8 mouse cellular contexts compared by ENCODE assay signal in genomic region chr9:107522400-107522711, GRCm38 (mm10). TPM values are rescaled to one million over a fixed set of nuclear protein-coding genes. Genes with fewer than 3 reads are reported as not detected.
DNase-seq lines count a peak whose midpoint lies in the region; ATAC-seq and TF ChIP-seq lines count a peak whose summit lies in the region.
"Had no signal": no experiment of that assay in that cellular context is flagged by ENCODE, and none has a peak within 500 bp of the region (broad histone marks: within the 10 kb centered on the region; RNA-seq: fewer than 3 reads in every experiment).

No protein-coding gene starts in this region.

- no peaks in the 10 kb centered on the region for H3K9me3 ChIP-seq in lung, embryonic 15.5 days
- no peaks in the 10 kb centered on the region for H3K9me3 ChIP-seq in forebrain, embryonic 13.5 days (replicated peaks)
- no peaks in the 10 kb centered on the region for H3K9me3 ChIP-seq in limb, embryonic 10.5 days (replicated peaks)
- H3K9me3 ChIP-seq in neural tube, embryonic 15.5 days (replicated peaks) = no peaks in the 10 kb centered on the region

- no peak for DNase-seq in lung, adult 2 months
- DNase-seq in limb, embryonic 10.5 days (ENCODE audit: low spot score) = no peak
- DNase-seq in gastrocnemius, adult 2 months = no peak
- DNase-seq in layer of hippocampus, adult 11-12 months (ENCODE audit: low spot score) = no peak

- no peak for TF ChIP-seq POLR2A in lung, adult 2 months (IDR thresholded peaks at IDR 0.05; ENCODE audit: borderline replicate concordance, extremely low read depth, low read depth, low read length)

- H3K36me3 ChIP-seq in lung, embryonic 15.5 days = no peaks in the 10 kb centered on the region
- no peaks in the 10 kb centered on the region; the same call in 1 of the 2 replicates for H3K36me3 ChIP-seq in forebrain, embryonic 13.5 days (ENCODE audit: poor library complexity, severe bottlenecking)
- H3K36me3 ChIP-seq in limb, embryonic 10.5 days = no peaks in the 10 kb centered on the region
- peaks cover 7% of the 10 kb centered on the region for H3K36me3 ChIP-seq in neural tube, embryonic 15.5 days

- intact Hi-C loops in gastrocnemius, adult 2 months (cut with DNase I) = no loop called here

- H3K4me3 ChIP-seq in lung, embryonic 15.5 days = no peak overlapping the region
- H3K4me3 ChIP-seq in lung, adult 2 months (replicated peaks; ENCODE audit: extremely low read depth, low read depth, low read length) = no peak overlapping the region
- H3K4me3 ChIP-seq in forebrain, embryonic 13.5 days = no peak overlapping the region
- no peak overlapping the region for H3K4me3 ChIP-seq in limb, embryonic 10.5 days
- no peak overlapping the region for H3K4me3 ChIP-seq in neural tube, embryonic 15.5 days (replicated peaks)
- no peak overlapping the region for H3K4me3 ChIP-seq in gastrocnemius, adult 2 months

- peak overlapping the region; percentile 52 for H3K4me2 ChIP-seq in lung, embryonic 15.5 days
- H3K4me2 ChIP-seq in forebrain, embryonic 13.5 days = peak overlapping the region; percentile 29
- H3K4me2 ChIP-seq in neural tube, embryonic 15.5 days = peak overlapping the region; percentile 13; the same call in 1 of the 2 replicates

- H3K9ac ChIP-seq in lung, embryonic 15.5 days = no peak overlapping the region
- H3K9ac ChIP-seq in forebrain, embryonic 13.5 days = peak overlapping the region; percentile 43; the same call in 1 of the 2 replicates
- 0 out of 2 replicates have a peak overlapping the region, but pooled peaks have one; percentile 18 for H3K9ac ChIP-seq in neural tube, embryonic 15.5 days (replicated peaks)

- no peak overlapping the region; the same call in 1 of the 2 replicates for H3K27ac ChIP-seq in lung, embryonic 15.5 days
- H3K27ac ChIP-seq in forebrain, embryonic 13.5 days = no peak overlapping the region; the same call in 1 of the 2 replicates
- peak overlapping the region; percentile 27; the same call in 1 of the 2 replicates for H3K27ac ChIP-seq in limb, embryonic 10.5 days
- H3K27ac ChIP-seq in neural tube, embryonic 15.5 days (replicated peaks) = no peak overlapping the region
- no peak overlapping the region for H3K27ac ChIP-seq in gastrocnemius, adult 2 months

- peaks cover 22% of the 10 kb centered on the region for H3K4me1 ChIP-seq in lung, embryonic 15.5 days
- peaks cover 5% of the 10 kb centered on the region for H3K4me1 ChIP-seq in lung, adult 2 months (ENCODE audit: control insufficient read depth, insufficient read depth, low read length)
- peaks cover 37% of the 10 kb centered on the region for H3K4me1 ChIP-seq in forebrain, embryonic 13.5 days
- peaks cover 39% of the 10 kb centered on the region for H3K4me1 ChIP-seq in limb, embryonic 10.5 days
- peaks cover 20% of the 10 kb centered on the region for H3K4me1 ChIP-seq in neural tube, embryonic 15.5 days

- H3K27me3 ChIP-seq in lung, embryonic 15.5 days = peaks cover 24% of the 10 kb centered on the region
- H3K27me3 ChIP-seq in forebrain, embryonic 13.5 days = peaks cover 31% of the 10 kb centered on the region
- H3K27me3 ChIP-seq in limb, embryonic 10.5 days (ENCODE audit: low read depth, poor library complexity, severe bottlenecking) = peaks cover 97% of the 10 kb centered on the region
- H3K27me3 ChIP-seq in neural tube, embryonic 15.5 days (replicated peaks) = peaks cover 30% of the 10 kb centered on the region

- no peak for TF ChIP-seq CTCF in lung, adult 2 months (IDR thresholded peaks at IDR 0.05; ENCODE audit: insufficient read depth, low read length)
- no peak for TF ChIP-seq CTCF in gastrocnemius, adult 2 months (IDR thresholded peaks at IDR 0.05)

- ATAC-seq in lung, embryonic 15.5 days (ENCODE audit: borderline replicate concordance, extremely low read depth, low FRiP score, low TSS enrichment) = no peak
- 0 out of 2 replicates have a peak, but pooled peaks have one; percentile 3 for ATAC-seq in forebrain, embryonic 13.5 days
- no peak for ATAC-seq in neural tube, embryonic 15.5 days (ENCODE audit: low FRiP score)
- ATAC-seq: Patski had no signal

- 34% methylated on average over 2 of the region's 2 CpGs for WGBS in lung, embryonic 15.5 days
- 14% methylated on average over 2 of the region's 2 CpGs for WGBS in lung, adult 2 months
- WGBS in forebrain, embryonic 13.5 days = 25% methylated on average over 2 of the region's 2 CpGs
- WGBS in limb, embryonic 10.5 days = 54% methylated on average over 2 of the region's 2 CpGs
- 23% methylated on average over 2 of the region's 2 CpGs for WGBS in neural tube, embryonic 15.5 days

RNA-seq across cellular contexts. Expression of gene Tmem115, which starts 11.4 kb away (rescaled TPM):
- 39.7 and 42.7 TPM in 2 replicates for polyA plus RNA-seq in lung, embryonic 15.5 days (2015; fragmentation: Nextera tagmentation; extraction: Ambion mirVana)
- 57.6 and 59.4 TPM in 2 replicates for polyA plus RNA-seq in lung, adult 2 months (2012; rRNA removed)
- polyA plus RNA-seq in forebrain, embryonic 13.5 days (2015; fragmentation: Nextera tagmentation; extraction: Ambion mirVana) = 36.9 TPM in 2 replicates
- polyA plus RNA-seq in limb, embryonic 10.5 days (2016; fragmentation: Nextera tagmentation; extraction: Ambion mirVana) = 41.3 and 43.5 TPM in 2 replicates
- 45.7 and 46.1 TPM in 2 replicates for polyA plus RNA-seq in neural tube, embryonic 15.5 days (2015; fragmentation: Nextera tagmentation; extraction: Ambion mirVana)
- 10 to 100 TPM; 16.6 to 17.3 TPM for total RNA-seq in gastrocnemius, adult 2 months (2021)

RNA-seq across cellular contexts. Expression of gene Cyb561d2, which starts 19.6 kb away (rescaled TPM):
- polyA plus RNA-seq in lung, embryonic 15.5 days (2015; fragmentation: Nextera tagmentation; extraction: Ambion mirVana) = 26.0 and 28.4 TPM in 2 replicates
- polyA plus RNA-seq in lung, adult 2 months (2012; rRNA removed) = 35.6 and 37.1 TPM in 2 replicates
- 23.2 and 25.7 TPM in 2 replicates for polyA plus RNA-seq in forebrain, embryonic 13.5 days (2015; fragmentation: Nextera tagmentation; extraction: Ambion mirVana)
- 13.2 and 15.8 TPM in 2 replicates for polyA plus RNA-seq in limb, embryonic 10.5 days (2016; fragmentation: Nextera tagmentation; extraction: Ambion mirVana)
- polyA plus RNA-seq in neural tube, embryonic 15.5 days (2015; fragmentation: Nextera tagmentation; extraction: Ambion mirVana) = 46.9 and 53.9 TPM in 2 replicates
- 1 to 10 TPM; 3.1 TPM for total RNA-seq in gastrocnemius, adult 2 months (2021)

RNA-seq across cellular contexts. Expression of gene Nprl2, which starts 19.7 kb away (rescaled TPM):
- 39.2 and 42.2 TPM in 2 replicates for polyA plus RNA-seq in lung, embryonic 15.5 days (2015; fragmentation: Nextera tagmentation; extraction: Ambion mirVana)
- polyA plus RNA-seq in lung, adult 2 months (2012; rRNA removed) = 24.8 and 31.3 TPM in 2 replicates
- 59.0 and 61.9 TPM in 2 replicates for polyA plus RNA-seq in forebrain, embryonic 13.5 days (2015; fragmentation: Nextera tagmentation; extraction: Ambion mirVana)
- 34.0 and 37.3 TPM in 2 replicates for polyA plus RNA-seq in limb, embryonic 10.5 days (2016; fragmentation: Nextera tagmentation; extraction: Ambion mirVana)
- 67.5 and 77.9 TPM in 2 replicates for polyA plus RNA-seq in neural tube, embryonic 15.5 days (2015; fragmentation: Nextera tagmentation; extraction: Ambion mirVana)
- 10 to 100 TPM in 1 of 2 experiments, 1 to 10 TPM in 1; 9.7 to 11.5 TPM for total RNA-seq in gastrocnemius, adult 2 months (2021)

RNA-seq across cellular contexts. Expression of gene Zmynd10, which starts 24.7 kb away (rescaled TPM):
- polyA plus RNA-seq in lung, embryonic 15.5 days (2015; fragmentation: Nextera tagmentation; extraction: Ambion mirVana) = 6.8 TPM in 2 replicates
- 12.8 and 13.2 TPM in 2 replicates for polyA plus RNA-seq in lung, adult 2 months (2012; rRNA removed)
- polyA plus RNA-seq in forebrain, embryonic 13.5 days (2015; fragmentation: Nextera tagmentation; extraction: Ambion mirVana) = 2.0 and 4.0 TPM in 2 replicates
- polyA plus RNA-seq in limb, embryonic 10.5 days (2016; fragmentation: Nextera tagmentation; extraction: Ambion mirVana) = 0.25 and 0.33 TPM in 2 replicates
- polyA plus RNA-seq in neural tube, embryonic 15.5 days (2015; fragmentation: Nextera tagmentation; extraction: Ambion mirVana) = 1.6 and 2.6 TPM in 2 replicates
- total RNA-seq in gastrocnemius, adult 2 months (2021) = under 1 TPM in 1 of 2 experiments, not detected in 1; 0.53 TPM

RNA-seq across cellular contexts. Expression of gene Rassf1, which starts 29.0 kb away (rescaled TPM):
- polyA plus RNA-seq in lung, embryonic 15.5 days (2015; fragmentation: Nextera tagmentation; extraction: Ambion mirVana) = 57.7 and 64.1 TPM in 2 replicates
- 43.7 and 45.5 TPM in 2 replicates for polyA plus RNA-seq in lung, adult 2 months (2012; rRNA removed)
- 39.3 and 43.2 TPM in 2 replicates for polyA plus RNA-seq in forebrain, embryonic 13.5 days (2015; fragmentation: Nextera tagmentation; extraction: Ambion mirVana)
- polyA plus RNA-seq in limb, embryonic 10.5 days (2016; fragmentation: Nextera tagmentation; extraction: Ambion mirVana) = 55.3 and 57.4 TPM in 2 replicates
- polyA plus RNA-seq in neural tube, embryonic 15.5 days (2015; fragmentation: Nextera tagmentation; extraction: Ambion mirVana) = 41.2 and 46.1 TPM in 2 replicates
- 10 to 100 TPM; 14.0 to 14.3 TPM for total RNA-seq in gastrocnemius, adult 2 months (2021)
